ENCODE assay signal across 12 mouse cellular contexts in the genomic region with DNA sequence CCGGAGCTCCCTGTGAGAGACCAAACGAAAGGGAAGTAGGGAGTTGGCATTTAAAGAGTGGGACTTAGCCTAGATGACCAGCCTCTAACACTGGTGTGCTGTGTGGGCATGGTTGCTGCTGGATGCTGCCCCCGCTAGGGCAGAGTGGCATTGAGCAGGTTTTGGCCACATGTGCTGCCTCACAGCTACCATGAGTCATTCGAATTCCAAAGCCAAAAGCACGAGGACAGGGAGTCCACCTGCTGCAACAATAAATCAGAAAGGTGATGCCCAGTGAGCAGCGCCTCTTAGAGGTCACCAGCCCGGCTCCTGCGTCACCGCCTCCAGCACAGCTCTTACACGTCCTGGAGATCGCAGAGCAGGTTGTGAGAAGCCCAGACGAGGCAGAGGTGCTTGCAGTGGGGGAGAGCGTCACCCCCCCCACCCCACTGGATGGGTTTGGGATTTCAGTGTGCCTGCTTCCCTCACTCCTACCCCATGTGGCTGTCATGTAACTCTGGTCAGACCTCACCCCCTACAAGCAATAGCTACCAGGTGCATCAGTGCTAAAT. TPM values are rescaled to one million over a fixed set of nuclear protein-coding genes. Genes with fewer than 3 reads are reported as not detected.
DNase-seq lines count a peak whose midpoint lies in the region; ATAC-seq lines count a peak whose summit lies in the region.
"Had no signal": no experiment of that assay in that cellular context is flagged by ENCODE, and none has a peak within 500 bp of the region (broad histone marks: within the 10 kb centered on the region; RNA-seq: fewer than 3 reads in every experiment).

No protein-coding gene starts in this region.

- ATAC-seq in lung, embryonic 15.5 days (ENCODE audit: borderline replicate concordance, extremely low read depth, low FRiP score, low TSS enrichment): no peak
- no peak for ATAC-seq in stomach, embryonic 16.5 days (ENCODE audit: insufficient read depth, low FRiP score)

- H3K36me3 ChIP-seq in lung, embryonic 15.5 days: no peaks in the 10 kb centered on the region
- H3K36me3 ChIP-seq in limb, embryonic 10.5 days: peaks cover 36% of the 10 kb centered on the region
- no peaks in the 10 kb centered on the region; the same call in 1 of the 2 replicates for H3K36me3 ChIP-seq in stomach, embryonic 16.5 days (ENCODE audit: control insufficient read depth, insufficient read depth, low read length)

- H3K27ac ChIP-seq in lung, embryonic 15.5 days: peak overlapping the region; percentile 97
- peak overlapping the region; percentile 95 for H3K27ac ChIP-seq in limb, embryonic 10.5 days
- H3K27ac ChIP-seq in stomach, embryonic 16.5 days (ENCODE audit: low read length): peak overlapping the region; percentile 97

- H3K9ac ChIP-seq in lung, embryonic 15.5 days: no peak overlapping the region
- H3K9ac ChIP-seq in stomach, embryonic 16.5 days (ENCODE audit: low read length): no peak overlapping the region

- H3K9me3 ChIP-seq in lung, embryonic 15.5 days: no peaks in the 10 kb centered on the region
- no peaks in the 10 kb centered on the region for H3K9me3 ChIP-seq in limb, embryonic 10.5 days (replicated peaks)
- no peaks in the 10 kb centered on the region for H3K9me3 ChIP-seq in stomach, embryonic 16.5 days (replicated peaks; ENCODE audit: control insufficient read depth, low read length)

- 72% methylated on average over 13 of the region's 13 CpGs for WGBS in lung, embryonic 15.5 days
- WGBS in limb, embryonic 10.5 days: 76% methylated on average over 13 of the region's 13 CpGs
- 70% methylated on average over 13 of the region's 13 CpGs for WGBS in stomach, embryonic 16.5 days

- H3K27me3 ChIP-seq in lung, embryonic 15.5 days: no peaks in the 10 kb centered on the region
- no peaks in the 10 kb centered on the region for H3K27me3 ChIP-seq in limb, embryonic 10.5 days (ENCODE audit: low read depth, poor library complexity, severe bottlenecking)
- H3K27me3 ChIP-seq in stomach, embryonic 16.5 days (ENCODE audit: control insufficient read depth, insufficient read depth, low read length): no peaks in the 10 kb centered on the region

- peak; percentile 19 for DNase-seq in embryo, embryonic 11 days
- DNase-seq in embryo, embryonic 10.5 days (ENCODE audit: low spot score): no peak
- DNase-seq in lung, postnatal 36 days: no peak
- DNase-seq in limb, embryonic 10.5 days (ENCODE audit: low spot score): peak; percentile 42
- DNase-seq in cerebellum, adult 18-20 months: no peak
- DNase-seq in left cerebral cortex, adult 11 months (ENCODE audit: low spot score): no peak
- DNase-seq: B cell, adult 2 months; cerebellum, adult 11 months; heart, postnatal 4 days had no signal

- no peak overlapping the region for H3K4me3 ChIP-seq in lung, embryonic 15.5 days
- no peak overlapping the region for H3K4me3 ChIP-seq in limb, embryonic 10.5 days
- no peak overlapping the region for H3K4me3 ChIP-seq in stomach, embryonic 16.5 days (replicated peaks; ENCODE audit: low read length)

- peaks cover 38% of the 10 kb centered on the region for H3K4me1 ChIP-seq in lung, embryonic 15.5 days
- peaks cover 58% of the 10 kb centered on the region for H3K4me1 ChIP-seq in limb, embryonic 10.5 days
- peaks cover 33% of the 10 kb centered on the region for H3K4me1 ChIP-seq in stomach, embryonic 16.5 days (ENCODE audit: control insufficient read depth, insufficient read depth, low read length)

- H3K4me2 ChIP-seq in lung, embryonic 15.5 days: no peak overlapping the region
- H3K4me2 ChIP-seq in stomach, embryonic 16.5 days (ENCODE audit: low read depth, low read length): no peak overlapping the region
- H3K4me2 ChIP-seq: midbrain, embryonic 11.5 days had no signal

RNA-seq across cellular contexts. Expression of gene Tmem204, which starts 1.5 kb away (rescaled TPM):
- polyA plus RNA-seq in lung, embryonic 15.5 days (2015; fragmentation: Nextera tagmentation; extraction: Ambion mirVana): 88.2 and 93.2 TPM in 2 replicates
- 11.3 and 15.3 TPM in 2 replicates for polyA plus RNA-seq in limb, embryonic 10.5 days (2016; fragmentation: Nextera tagmentation; extraction: Ambion mirVana)
- 24.1 and 25.2 TPM in 2 replicates for polyA plus RNA-seq in stomach, embryonic 16.5 days (2015; fragmentation: Nextera tagmentation; extraction: Ambion mirVana)

RNA-seq across cellular contexts. Expression of gene Telo2, which starts 30.9 kb away (rescaled TPM):
- polyA plus RNA-seq in lung, embryonic 15.5 days (2015; fragmentation: Nextera tagmentation; extraction: Ambion mirVana): 42.2 and 46.3 TPM in 2 replicates
- polyA plus RNA-seq in limb, embryonic 10.5 days (2016; fragmentation: Nextera tagmentation; extraction: Ambion mirVana): 60.6 and 60.7 TPM in 2 replicates
- 38.9 and 39.9 TPM in 2 replicates for polyA plus RNA-seq in stomach, embryonic 16.5 days (2015; fragmentation: Nextera tagmentation; extraction: Ambion mirVana)

RNA-seq across cellular contexts. Expression of gene Ptx4, which starts 35.6 kb away (rescaled TPM):
- 0.14 TPM in 1 of 2 replicates, not detected in the other for polyA plus RNA-seq in lung, embryonic 15.5 days (2015; fragmentation: Nextera tagmentation; extraction: Ambion mirVana)
- polyA plus RNA-seq in limb, embryonic 10.5 days (2016; fragmentation: Nextera tagmentation; extraction: Ambion mirVana): 0.18 and 0.23 TPM in 2 replicates
- polyA plus RNA-seq in stomach, embryonic 16.5 days (2015; fragmentation: Nextera tagmentation; extraction: Ambion mirVana): 0.50 and 0.56 TPM in 2 replicates
- polyA plus RNA-seq: midbrain, embryonic 11.5 days had no signal

RNA-seq across cellular contexts. Expression of gene Clcn7, which starts 48.3 kb away (rescaled TPM):
- 21.4 and 22.4 TPM in 2 replicates for polyA plus RNA-seq in lung, embryonic 15.5 days (2015; fragmentation: Nextera tagmentation; extraction: Ambion mirVana)
- 21.3 and 26.5 TPM in 2 replicates for polyA plus RNA-seq in limb, embryonic 10.5 days (2016; fragmentation: Nextera tagmentation; extraction: Ambion mirVana)
- polyA plus RNA-seq in stomach, embryonic 16.5 days (2015; fragmentation: Nextera tagmentation; extraction: Ambion mirVana): 21.4 and 24.7 TPM in 2 replicates

Comparison
In these comparisons a context has a peak if more than half of its experiments do, and no peak if none do; other contexts are left out.
1. DNase-seq: peak in embryo, embryonic 11 days (single experiment) and limb, embryonic 10.5 days (single experiment); none in embryo, embryonic 10.5 days (single experiment), lung, postnatal 36 days (single experiment), cerebellum, adult 18-20 months (0 of 2) and left cerebral cortex, adult 11 months (single experiment).
2. Peak in every context shown above with its lines, with median percentiles within 50 percentile points of each other: H3K27ac ChIP-seq.